Mouse (Mus musculus): ENCODE measurements at regions not wholly inside any gene's neighbourhood (a gene's known extent, or its start where the extent isn't known, plus 50 kb on each side); places are given as distances from the start of the nearest gene placed in this dataset.

DNA sequence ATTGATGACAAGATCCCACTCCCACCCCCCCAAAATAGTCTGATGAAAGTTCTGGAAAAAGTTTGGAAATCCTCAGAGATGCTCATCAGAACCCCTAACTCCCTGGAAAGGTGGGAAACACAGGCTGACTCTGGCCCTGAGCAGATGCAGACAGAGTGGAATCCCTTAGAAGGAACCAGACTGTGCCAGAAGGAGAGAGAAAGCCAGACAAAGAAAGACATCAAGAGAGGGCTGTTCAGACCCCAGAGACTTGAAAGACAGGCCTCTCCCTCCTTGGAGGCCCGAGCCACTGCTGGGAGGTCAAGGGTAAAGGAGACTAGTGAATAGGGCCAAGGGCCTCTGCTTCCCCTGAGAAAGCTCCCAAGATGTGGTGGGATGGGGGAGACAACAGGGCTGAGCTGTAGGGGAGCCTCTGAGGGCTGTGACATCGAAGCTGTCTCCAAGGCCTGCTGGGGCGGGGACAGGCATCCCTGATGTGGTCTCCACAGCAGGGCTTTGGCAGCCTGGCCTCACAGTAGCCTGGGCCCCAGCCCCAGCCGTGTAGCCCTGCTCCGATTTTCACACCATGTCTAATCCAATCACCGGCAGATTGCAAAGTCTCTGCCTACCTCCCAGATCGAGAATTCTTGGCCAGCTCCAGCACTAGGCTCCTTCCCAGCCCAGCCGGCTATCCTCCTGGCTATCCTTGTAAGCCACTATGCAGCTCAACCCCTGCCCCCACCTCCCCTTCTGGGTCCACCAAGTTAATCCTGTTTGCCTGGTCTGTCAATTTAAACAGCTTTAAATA, 83.5 kb upstream of the Parp11 start:
- in situ Hi-C loops (cut with MboI; ENCODE audit: low pct_unique_long_range_greater_than_20kb in 1 of 2, low sequenced_read_pairs in 2 of 2, unreplicated experiment in 1 of 2): loop anchor here in 1 of 2 experiments (10.0 kb wide), 1 partner anchor 218 kb away; no protein-coding TSS in a partner anchor

DNA sequence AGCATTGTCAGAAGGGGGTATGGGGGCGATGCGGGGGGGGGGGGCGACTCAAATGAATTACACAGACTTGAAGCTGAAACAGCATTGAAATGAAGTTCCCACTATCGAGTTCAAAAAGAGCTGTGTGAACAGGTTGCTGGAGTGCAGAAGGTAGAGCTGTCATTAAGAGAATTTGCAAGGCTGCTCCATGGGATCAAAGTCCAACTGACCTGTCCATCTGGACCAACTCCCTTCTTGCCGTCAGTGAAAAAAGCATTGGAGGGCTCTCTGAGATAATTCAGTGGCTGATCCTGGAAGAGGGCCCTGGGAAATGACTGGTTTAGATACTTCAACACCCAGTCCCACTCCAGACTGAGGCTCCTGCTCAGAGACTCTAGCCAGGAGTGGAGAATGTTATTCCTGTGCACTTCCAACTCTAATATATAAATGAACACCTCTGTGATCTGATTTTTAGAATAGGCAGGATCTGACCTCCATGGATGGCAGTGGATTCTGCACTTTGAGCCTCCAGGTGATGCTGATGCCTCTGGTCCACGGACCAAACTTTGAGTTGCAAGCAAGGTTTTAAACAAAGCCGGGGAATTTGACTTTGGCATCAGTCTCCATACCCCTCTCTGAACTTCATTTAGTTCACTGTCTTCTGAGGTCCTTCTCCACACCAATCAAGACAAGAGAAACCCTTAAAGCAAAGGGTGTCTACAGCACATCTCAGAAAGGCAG, 82.6 kb upstream of the Parp11 start:
- in situ Hi-C loops (cut with MboI; ENCODE audit: low pct_unique_long_range_greater_than_20kb in 1 of 2, low sequenced_read_pairs in 2 of 2, unreplicated experiment in 1 of 2): loop anchor here in 1 of 2 experiments (10.0 kb wide), 1 partner anchor 219 kb away; no protein-coding TSS in a partner anchor

DNA sequence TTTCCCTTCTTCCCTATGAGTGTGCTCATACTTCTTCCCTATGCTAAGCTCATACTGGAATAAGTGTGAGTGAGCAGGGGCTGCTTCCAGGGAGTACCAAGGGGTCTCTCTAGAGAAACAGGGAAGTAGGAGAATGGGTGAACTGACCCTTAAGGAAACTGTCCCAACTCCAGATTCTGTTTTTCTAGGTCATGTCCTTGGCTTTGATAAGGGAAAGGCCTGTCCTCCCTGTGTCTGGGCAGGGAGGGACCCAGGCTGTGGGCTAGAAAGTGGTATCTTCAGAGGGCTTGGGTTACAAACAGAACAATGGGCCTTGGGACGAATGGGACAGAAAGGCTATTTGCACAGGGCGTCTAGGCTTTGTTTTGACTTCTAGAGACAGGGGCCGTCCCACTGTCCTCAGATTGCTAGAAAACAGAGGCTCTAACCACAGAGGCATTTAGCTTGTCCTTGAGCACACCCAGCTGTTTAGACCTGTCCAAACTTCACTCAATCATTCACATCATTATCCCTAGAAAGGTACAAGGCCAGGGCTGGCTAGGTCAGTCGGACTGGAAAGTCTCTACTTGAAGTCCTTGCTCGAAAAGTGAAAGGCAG, 82.0 kb upstream of the Parp11 start:
- in situ Hi-C loops (cut with MboI; ENCODE audit: low pct_unique_long_range_greater_than_20kb in 1 of 2, low sequenced_read_pairs in 2 of 2, unreplicated experiment in 1 of 2): loop anchor here in 1 of 2 experiments (10.0 kb wide), 1 partner anchor 220 kb away; no protein-coding TSS in a partner anchor

DNA sequence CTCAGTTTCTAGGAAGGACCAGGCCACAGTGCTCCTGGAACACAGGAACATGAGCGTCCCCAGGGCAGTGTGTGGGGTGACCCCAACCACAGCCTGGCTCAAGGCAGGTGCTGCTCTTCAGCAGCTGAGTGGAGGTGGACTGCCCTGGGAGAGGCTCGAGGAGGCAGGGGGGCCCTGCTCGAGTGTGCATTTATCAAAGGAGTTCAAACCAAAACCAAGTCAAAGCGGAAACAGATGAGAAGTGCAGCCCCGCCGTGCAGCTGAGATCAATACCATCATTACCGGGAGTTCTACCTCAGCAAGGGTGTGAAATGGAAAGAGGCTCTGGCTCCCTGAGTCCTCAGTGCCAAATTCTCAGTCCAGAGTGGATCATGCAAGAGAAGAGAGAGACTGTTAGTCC, 81.4 kb upstream of the Parp11 start:
- in situ Hi-C loops (cut with MboI; ENCODE audit: low pct_unique_long_range_greater_than_20kb in 1 of 2, low sequenced_read_pairs in 2 of 2, unreplicated experiment in 1 of 2): loop anchor here in 1 of 2 experiments (10.0 kb wide), 1 partner anchor 220 kb away; no protein-coding TSS in a partner anchor

DNA sequence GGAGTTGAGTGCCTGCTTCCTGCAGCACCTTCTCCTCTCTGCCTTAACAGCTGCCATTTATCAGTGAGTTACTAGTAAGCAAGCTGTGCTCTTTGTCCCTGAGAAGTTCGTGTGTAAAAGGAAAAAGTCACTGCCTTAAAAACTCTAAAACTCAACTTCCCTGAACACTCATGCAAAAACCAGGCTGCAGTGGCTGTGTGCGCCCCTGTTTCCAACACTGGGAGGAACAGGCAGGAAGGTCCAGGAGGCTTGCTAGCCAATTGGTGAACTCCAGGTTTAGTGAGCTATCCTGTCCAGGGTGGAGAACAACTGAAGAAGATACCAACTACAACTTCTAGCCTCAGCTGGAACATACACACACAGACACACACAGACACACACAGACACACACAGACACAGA, 81.0 kb upstream of the Parp11 start:
- in situ Hi-C loops (cut with MboI; ENCODE audit: low pct_unique_long_range_greater_than_20kb in 1 of 2, low sequenced_read_pairs in 2 of 2, unreplicated experiment in 1 of 2): loop anchor here in 1 of 2 experiments (10.0 kb wide), 1 partner anchor 221 kb away; no protein-coding TSS in a partner anchor

DNA sequence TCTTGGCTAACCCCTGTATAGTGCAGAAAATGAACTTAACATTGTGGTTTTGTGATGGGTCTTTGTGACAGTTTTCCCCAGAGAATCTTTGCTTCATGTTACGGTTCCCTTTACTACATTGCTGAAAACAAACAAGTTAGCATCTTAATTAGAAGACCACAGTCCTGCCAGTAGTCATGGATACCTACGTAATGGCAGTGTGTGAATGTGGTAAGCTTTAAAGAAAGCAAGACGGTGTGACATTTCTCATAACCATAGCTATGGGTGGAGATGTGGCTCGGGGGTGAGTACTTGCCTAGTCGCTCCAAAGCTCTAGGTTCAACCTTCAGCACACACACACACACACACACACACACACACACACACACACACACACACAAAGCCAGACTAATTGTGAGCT, 73.6 kb upstream of the Parp11 start:
- in situ Hi-C loops (cut with MboI; ENCODE audit: low pct_unique_long_range_greater_than_20kb in 1 of 2, low sequenced_read_pairs in 2 of 2, unreplicated experiment in 1 of 2): no loop called here

DNA sequence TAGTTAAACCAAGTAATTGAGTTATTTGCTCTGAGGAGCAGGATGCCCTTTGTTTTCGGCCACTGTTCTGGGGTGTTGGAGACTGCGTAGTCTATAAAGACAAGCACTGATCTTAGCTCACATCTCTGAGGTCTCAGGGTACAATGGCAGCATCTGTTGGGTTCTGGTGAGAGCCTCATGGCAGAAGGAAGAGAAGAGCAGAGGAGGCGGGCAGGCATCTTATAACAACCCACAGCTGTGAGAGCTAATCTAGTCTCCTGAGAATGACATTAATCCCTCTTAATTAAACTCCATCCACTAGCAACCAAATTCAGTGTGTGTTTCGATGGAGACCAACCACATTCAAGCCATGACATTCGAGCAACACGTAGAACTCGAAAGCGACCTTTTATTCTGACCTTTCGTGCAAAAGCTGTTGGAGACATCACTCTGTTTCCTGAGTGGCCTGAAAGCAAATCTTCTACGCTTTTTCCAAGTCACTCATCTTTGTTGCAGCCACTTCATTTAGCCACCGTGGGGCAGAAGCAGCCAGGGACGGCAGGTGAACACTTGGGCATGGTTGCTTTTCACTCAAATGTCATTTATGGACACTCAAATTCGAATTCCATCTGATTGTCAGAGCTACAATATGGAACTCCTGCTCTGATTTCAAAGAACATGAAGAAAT, 72.7 kb upstream of the Parp11 start:
- in situ Hi-C loops (cut with MboI; ENCODE audit: low pct_unique_long_range_greater_than_20kb in 1 of 2, low sequenced_read_pairs in 2 of 2, unreplicated experiment in 1 of 2): no loop called here

DNA sequence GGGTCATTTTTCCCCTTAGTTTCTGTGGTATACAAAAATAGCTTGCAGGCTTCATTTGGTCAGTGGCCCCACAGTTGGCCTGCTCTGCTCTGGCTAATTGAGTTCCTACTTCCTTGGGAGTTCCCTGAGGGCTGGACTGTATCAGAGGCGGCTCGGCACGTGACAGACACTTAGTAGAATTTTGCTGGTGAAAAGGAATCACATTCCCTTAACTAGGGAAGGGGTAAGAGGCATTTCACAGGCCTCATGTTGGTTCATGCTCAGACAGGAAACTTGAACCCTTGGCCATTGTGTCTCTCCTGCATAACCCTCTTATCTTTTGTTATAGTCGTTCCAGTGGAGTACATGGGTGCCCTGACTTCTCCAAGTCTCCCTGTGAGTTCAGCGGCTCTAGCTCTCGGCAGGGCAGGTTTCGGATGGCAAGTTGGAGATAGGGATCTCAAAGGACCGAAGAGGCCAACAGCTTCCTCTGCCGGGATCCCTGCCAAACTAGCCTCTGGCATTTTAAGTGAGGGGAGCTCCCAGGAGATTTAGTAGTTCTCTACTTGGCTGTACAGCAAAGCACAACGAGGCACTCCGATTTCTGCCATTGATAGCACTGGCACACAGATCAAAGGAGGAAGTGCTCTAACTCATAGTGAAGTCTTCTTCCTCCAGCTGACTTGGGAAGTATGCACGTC, 72.0 kb upstream of the Parp11 start:
- in situ Hi-C loops (cut with MboI; ENCODE audit: low pct_unique_long_range_greater_than_20kb in 1 of 2, low sequenced_read_pairs in 2 of 2, unreplicated experiment in 1 of 2): no loop called here

DNA sequence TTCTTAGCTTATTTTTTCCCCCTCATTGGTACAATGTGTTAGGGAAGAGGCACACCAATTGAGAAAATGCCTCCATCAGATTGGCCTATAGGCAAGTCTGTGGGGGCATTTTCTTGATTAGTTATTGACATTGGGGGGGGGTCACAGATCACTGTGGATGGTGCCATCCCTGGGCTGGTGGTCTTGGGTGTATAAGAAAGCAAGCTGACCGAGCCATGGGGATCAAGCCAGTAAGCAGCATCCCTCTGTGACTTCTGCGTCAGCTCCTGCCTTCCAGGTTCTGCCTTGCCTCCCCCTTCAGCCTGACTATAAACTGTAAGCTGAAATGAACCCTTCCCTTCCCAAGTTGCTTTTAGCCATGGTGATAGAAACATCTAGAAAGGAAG, 71.5 kb upstream of the Parp11 start:
- in situ Hi-C loops (cut with MboI; ENCODE audit: low pct_unique_long_range_greater_than_20kb in 1 of 2, low sequenced_read_pairs in 2 of 2, unreplicated experiment in 1 of 2): no loop called here

DNA sequence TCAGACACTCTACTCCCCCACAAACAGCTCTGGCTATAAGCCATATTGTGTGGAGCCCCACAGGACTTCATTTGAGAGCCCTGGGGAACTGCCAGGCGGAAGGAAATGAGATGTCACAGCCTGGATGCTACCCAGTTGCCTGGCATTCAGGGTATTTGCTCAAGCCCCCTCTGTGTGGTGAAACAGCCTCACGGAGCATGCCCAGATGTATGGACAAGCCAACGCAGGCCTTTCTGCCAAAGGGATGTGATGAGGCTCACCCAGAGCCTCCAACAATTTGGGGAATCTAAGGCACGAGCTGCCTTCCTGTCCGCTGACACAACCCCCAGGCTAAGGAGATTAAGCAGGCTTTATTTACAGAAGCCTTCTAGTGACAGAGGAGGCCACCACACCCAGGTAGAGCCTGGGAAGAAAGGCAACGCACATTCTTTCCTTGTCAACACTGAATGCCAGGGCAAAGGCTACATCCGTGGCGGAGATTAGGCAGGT, 70.9 kb upstream of the Parp11 start:
- in situ Hi-C loops (cut with MboI; ENCODE audit: low pct_unique_long_range_greater_than_20kb in 1 of 2, low sequenced_read_pairs in 2 of 2, unreplicated experiment in 1 of 2): no loop called here

DNA sequence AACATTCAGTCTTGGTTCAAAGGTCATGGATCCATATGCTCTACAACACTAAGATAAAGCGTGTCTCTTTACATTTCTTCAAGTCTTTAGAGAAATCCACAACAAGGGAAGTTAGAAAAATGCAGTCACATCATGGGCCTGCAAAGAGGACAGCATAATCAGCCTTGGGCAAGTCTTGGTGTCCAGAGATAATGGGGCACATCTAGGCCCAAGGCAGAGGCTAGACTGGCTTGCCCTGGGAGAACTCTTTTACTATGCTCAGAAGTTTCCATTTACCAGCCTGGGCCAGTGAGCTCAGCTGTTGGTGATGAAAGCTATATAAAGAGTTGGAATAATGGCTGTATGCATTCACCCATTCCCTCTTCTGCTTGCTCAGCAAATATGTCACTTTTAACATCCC, 67.9 kb upstream of the Parp11 start:
- in situ Hi-C loops (cut with MboI; ENCODE audit: low pct_unique_long_range_greater_than_20kb in 1 of 2, low sequenced_read_pairs in 2 of 2, unreplicated experiment in 1 of 2): no loop called here

DNA sequence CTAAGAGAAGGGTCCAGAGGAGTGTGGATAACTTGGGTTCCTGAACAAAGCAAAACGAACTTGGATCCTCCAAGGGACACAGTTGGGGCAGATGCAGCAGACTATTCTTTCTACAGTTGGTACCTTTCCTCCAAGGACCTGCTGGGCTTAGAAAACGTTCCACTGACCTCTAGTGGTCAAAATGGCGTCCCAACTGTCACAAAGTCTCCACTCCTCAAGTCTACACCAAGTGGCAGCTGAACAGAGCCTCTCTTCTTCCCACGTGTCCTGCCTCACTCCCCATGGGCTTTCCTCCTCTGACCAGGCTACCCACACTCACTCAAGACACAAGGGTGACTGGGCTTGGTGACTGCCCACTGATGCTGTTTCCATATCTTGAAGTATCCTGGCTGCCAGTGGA, 67.1 kb upstream of the Parp11 start:
- in situ Hi-C loops (cut with MboI; ENCODE audit: low pct_unique_long_range_greater_than_20kb in 1 of 2, low sequenced_read_pairs in 2 of 2, unreplicated experiment in 1 of 2): no loop called here

DNA sequence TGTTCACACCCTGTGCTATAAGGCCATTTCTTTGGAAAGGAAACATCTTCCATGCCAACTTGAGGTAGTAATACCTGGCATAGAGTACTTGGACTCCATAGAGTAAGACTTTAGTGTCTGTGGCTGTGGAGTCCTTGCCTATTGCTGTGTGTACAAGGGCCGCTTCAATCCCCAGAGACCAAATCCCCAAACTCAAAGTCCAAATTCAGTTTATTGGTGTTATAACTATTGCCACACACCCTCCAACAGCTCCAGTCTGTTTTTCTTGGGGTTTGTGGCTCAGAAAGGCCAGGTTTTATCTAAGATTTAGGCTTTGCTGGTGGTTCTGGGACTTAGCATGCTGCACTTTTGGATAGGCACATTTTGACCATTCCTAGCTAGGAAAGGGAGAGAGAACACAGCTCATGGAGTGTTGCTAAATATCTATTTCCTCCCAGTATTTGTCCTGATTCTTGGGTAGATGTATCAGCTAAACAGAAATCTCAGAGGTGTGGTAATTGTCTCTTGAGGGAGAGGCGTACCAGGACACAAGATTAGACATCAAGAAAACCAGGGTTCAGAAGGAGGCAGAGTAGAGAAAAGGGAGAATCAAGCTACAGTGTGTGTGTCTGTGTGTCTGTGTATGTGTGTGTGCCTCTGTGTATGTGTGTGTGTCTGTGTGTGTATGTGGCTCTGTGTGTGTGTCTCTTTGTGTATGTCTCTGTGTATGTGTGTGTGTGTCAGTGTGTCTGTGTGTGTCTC, 65.3 kb upstream of the Parp11 start:
- in situ Hi-C loops (cut with MboI; ENCODE audit: low pct_unique_long_range_greater_than_20kb in 1 of 2, low sequenced_read_pairs in 2 of 2, unreplicated experiment in 1 of 2): no loop called here

DNA sequence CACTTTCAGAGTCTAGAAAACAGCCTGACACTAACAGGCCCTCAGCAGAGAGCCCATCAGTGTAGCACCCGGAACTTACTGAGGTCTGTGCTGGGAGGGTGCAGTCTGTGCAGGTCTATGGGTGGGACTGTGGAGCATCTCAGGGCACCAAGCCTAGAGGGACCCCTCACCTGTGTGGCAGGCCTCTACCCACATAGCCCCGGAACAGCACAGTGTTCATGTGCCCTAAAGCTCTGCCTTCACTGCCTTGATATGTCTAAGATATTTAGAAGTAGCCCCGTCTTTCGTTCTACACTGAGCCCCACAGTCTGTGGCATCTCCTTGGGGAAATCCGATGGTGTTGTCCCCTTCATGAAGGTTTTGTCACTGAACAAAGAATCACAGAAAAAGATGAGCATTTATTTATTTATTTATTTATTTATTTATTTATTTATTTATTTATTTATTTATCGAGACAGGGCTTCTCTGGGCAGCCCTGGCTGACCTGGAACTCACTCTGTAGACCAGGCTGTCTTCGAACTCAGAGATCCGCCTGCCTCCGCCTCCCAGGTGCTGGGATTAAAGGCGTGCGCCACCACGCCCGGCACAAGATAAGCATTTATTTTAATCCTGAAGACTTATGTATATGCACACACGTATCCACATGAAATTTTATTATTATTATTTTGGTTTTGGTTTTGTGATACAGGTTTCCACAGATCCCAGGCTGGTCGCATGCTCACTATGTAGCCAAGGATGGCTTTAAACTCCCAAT, 55.2 kb upstream of the Parp11 start:
- in situ Hi-C loops (cut with MboI; ENCODE audit: low pct_unique_long_range_greater_than_20kb in 1 of 2, low sequenced_read_pairs in 2 of 2, unreplicated experiment in 1 of 2): no loop called here

DNA sequence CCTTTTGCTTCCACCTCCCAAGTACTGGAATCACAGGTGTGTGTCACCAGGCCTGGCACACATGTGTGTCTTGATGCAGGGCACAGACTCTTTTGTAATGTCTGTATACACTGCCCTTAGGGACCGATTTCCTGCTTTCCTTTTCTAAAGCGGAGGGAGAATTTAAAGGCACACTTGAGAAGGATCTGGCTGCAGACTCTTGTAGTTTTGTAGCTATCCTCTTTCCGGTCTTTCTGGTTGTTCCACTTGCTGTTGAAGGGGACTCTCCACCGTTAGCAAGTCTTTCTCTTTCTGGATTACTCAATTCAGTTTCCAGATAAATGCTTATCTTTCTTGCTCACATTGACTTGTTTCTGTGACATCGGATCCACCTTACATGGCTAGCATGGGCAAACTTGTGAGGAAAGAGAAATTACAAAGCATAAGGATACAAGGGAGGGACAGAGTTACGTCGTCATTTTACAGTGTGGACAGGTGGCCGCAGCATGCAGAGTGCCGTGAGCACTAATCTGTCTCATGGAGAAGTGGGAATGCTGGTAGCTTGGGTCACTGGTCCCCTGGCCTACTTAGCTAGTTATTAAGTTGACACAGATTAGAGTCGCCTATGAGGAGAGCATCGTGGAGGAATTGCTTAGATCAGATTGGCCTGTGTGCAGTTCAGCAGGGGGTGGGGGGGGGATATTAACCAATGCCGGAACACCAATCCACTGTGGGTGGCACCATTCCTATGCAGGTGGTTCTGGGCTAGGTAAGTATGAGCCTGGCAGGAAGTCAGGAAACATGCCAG, 54.4 kb upstream of the Parp11 start:
- in situ Hi-C loops (cut with MboI; ENCODE audit: low pct_unique_long_range_greater_than_20kb in 1 of 2, low sequenced_read_pairs in 2 of 2, unreplicated experiment in 1 of 2): no loop called here

DNA sequence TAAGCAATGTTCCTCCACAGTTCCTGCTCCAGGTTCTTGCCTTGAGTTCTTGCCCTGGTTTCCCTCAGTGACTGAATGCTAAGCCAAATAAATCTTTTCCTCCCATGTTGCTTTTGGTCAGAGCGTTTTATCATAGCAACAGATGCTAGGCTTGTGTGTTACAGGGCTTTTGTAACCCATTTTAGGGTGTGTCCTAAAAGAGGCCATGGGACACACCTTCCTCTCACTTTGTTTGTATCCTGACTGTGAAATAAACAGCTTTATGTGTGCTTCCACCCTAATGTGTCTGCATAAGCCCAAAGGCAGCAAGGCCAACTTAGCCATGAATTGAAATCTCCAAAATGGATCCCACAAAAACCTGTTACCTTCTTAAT, 53.9 kb upstream of the Parp11 start:
- in situ Hi-C loops (cut with MboI; ENCODE audit: low pct_unique_long_range_greater_than_20kb in 1 of 2, low sequenced_read_pairs in 2 of 2, unreplicated experiment in 1 of 2): no loop called here
